Mouse (Mus musculus) bone marrow, adult 2 months (tissue): ENCODE results near the gene Arl11.

ENCODE experiments used
- CTCF ChIP-seq: fragments of 200-500 bp; IDR thresholded peaks from 2 replicates; pipeline ENCODE4 v1.5.1; 2011; ENCODE audit warnings: low read length, control low read depth; ENCODE audit not compliant: control insufficient read depth, insufficient read depth
- POLR2A ChIP-seq: fragments of 200-500 bp; IDR thresholded peaks from 2 replicates; pipeline ENCODE4 v1.6.1; 2011; ENCODE audit warnings: low read depth, mild to moderate bottlenecking, control low read depth, low read length, borderline replicate concordance; ENCODE audit not compliant: control insufficient read depth

GRCm38 (mm10) chr14:61354251-61355235, 45.0 kb downstream of the Arl11 start:
- TF ChIP-seq CTCF (no peak), POLR2A (no peak)
